Mouse (Mus musculus): ENCODE measurements around the gene Hist2h3c2.

Gene Hist2h3c2

GRCm38 (mm10) chr3:96196437-96197128 is 42.3 kb downstream of the Hist2h3c2 start:
- DNase-seq (ENCODE audit: low spot score): no peak

GRCm38 (mm10) chr3:96195616-96196313 is 43.2 kb downstream of the Hist2h3c2 start:
- no peak for DNase-seq (ENCODE audit: low spot score)

DNA sequence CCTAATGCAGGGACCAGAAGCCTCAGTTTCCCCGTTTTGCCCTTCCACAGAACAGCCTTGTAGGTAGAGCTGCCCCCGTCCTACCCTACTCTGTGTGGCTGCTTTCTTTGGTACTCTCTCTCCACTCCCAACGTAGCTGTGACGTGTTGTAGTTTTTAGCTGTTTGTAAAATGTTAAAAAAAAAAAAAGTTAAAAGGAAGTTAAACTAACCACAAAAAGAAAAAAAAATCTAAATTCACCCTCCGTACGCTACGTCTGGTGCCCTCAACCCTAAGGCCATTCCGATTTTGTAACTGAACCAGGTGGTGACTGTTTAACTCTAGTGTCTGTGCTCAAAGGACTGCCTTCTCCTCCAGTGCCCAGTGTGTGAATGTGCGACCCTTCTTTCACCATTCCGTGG is 44.0 kb downstream of the Hist2h3c2 start:
- DNase-seq (ENCODE audit: low spot score): no peak

DNA sequence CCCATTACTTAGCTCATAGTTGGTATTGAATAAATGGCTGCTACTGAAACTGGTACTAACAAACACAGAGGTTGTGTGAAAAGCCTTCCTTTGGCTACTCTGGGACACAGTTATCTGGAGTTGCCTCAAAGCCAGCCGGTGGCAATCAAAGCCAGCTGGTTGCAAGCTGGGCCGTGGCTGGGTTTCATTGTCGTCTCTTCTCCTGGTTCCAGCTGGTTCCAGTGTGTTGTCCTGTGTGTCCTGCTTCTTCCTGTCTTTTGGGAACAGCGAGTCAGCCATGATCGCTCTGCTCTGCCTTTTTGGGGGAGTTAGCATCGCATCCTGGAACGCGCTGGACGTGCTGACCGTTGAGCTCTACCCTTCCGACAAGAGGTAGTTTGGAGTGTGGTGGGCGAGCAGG is 46.0 kb downstream of the Hist2h3c2 start:
- no peak for DNase-seq (ENCODE audit: low spot score)

Data from urinary bladder, postnatal 25 days (tissue).